Mouse (Mus musculus) G1E (cell line): ENCODE results near the gene Lrrn3.

Source experiments
- CTCF ChIP-seq: IDR thresholded peaks from 2 replicates; pipeline ENCODE4 v1.5.1; 2012; ENCODE audit warnings: low read depth, low read length, inconsistent platforms, mixed read lengths
- GATA1 ChIP-seq: IDR thresholded peaks from 2 replicates; pipeline ENCODE4 v1.6.1; 2012; ENCODE audit warnings: borderline replicate concordance, low read length, inconsistent platforms, mixed read lengths
- GATA2 ChIP-seq: IDR thresholded peaks from 2 replicates; pipeline ENCODE4 v1.6.1; 2012; ENCODE audit warnings: low read depth, low read length, inconsistent platforms, borderline replicate concordance
- POLR2AphosphoS5 ChIP-seq: IDR thresholded peaks from 2 replicates; pipeline ENCODE4 v1.6.1; 2012; ENCODE audit warnings: low read depth, low read length, inconsistent platforms; ENCODE audit not compliant: insufficient replicate concordance
- TAL1 ChIP-seq: conservative IDR thresholded peaks from 2 replicates; pipeline ENCODE4 v1.6.1; 2012; ENCODE audit warnings: low read depth, low read length, inconsistent platforms, mixed read lengths

DNA sequence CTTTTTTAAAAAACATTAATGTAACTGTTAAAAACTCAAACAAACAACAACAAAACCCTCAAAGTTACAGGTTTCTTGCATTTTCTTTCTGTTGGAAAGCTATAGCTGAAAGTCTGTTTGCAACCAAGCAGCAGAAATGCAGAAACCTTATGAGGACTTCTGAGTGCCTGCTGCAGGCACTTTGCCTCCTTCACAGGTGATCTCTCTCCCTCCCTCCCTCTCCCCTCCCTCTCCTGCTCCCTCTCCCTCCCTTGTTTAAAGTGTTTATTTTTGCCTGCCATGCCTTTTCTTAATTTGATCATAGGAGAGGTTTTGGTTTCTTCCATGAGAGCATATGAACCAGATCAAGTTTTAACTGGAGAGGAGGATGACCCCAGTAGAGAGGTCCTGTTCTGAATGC lies 69.6 kb downstream of the Lrrn3 start:
- TF ChIP-seq CTCF = no peak
- no peak for TF ChIP-seq GATA1
- TF ChIP-seq POLR2AphosphoS5 = no peak
- no peak for TF ChIP-seq GATA2
- TF ChIP-seq TAL1 = no peak
